Mouse (Mus musculus): Measurements from ENCODE around the gene Cant1.

GRCm38 (mm10) chr11:118406521-118406920, 12.4 kb downstream of the Cant1 start:
- TF ChIP-seq CTCF (IDR thresholded peaks at IDR 0.05; ENCODE audit: low read depth) (no peak), EP300 (IDR thresholded peaks at IDR 0.05; ENCODE audit: low read depth) (no peak)

Measured in liver, embryonic 14.5 days (tissue).